Mouse (Mus musculus): ENCODE measurements around the gene Proser3. TPM values are rescaled to one million over a fixed set of nuclear protein-coding genes. Genes with fewer than 3 reads are reported as not detected.

The Proser3 gene
- polyA plus RNA-seq, 1 experiment from 2014 or later = 12.6 TPM

GRCm38 (mm10) chr7:30563906-30564280, 11.8 kb upstream of the Proser3 start:
- ATAC-seq (ENCODE audit: insufficient read depth, low FRiP score) = no peak
- Histone ChIP-seq H3K9ac (ENCODE audit: low read length) (peak overlapping the region; percentile 82), H3K36me3 (ENCODE audit: control insufficient read depth, insufficient read depth, low read length) (peaks cover 15% of the 10 kb centered on the region; the same call in 1 of the 2 replicates), H3K4me3 (replicated peaks; ENCODE audit: low read length) (peak overlapping the region; percentile 70), H3K4me1 (ENCODE audit: control insufficient read depth, insufficient read depth, low read length) (peaks cover 7% of the 10 kb centered on the region), H3K27me3 (ENCODE audit: control insufficient read depth, insufficient read depth, low read length) (no peaks in the 10 kb centered on the region), H3K4me2 (ENCODE audit: low read depth, low read length) (peak overlapping the region; percentile 57), H3K9me3 (replicated peaks; ENCODE audit: control insufficient read depth, low read length) (no peaks in the 10 kb centered on the region), H3K27ac (ENCODE audit: low read length) (peak overlapping the region; percentile 97)
- 14% methylated on average over 6 of the region's 6 CpGs for WGBS

- WGBS = under 1% methylated on average over 45 of the region's 45 CpGs
- Histone ChIP-seq H3K27ac (ENCODE audit: low read length) (peak within 1 kb of the TSS; percentile 97), H3K9me3 (replicated peaks; ENCODE audit: control insufficient read depth, low read length) (no peaks in the 10 kb centered on the region), H3K4me2 (ENCODE audit: low read depth, low read length) (peak within 1 kb of the TSS; percentile 68), H3K36me3 (ENCODE audit: control insufficient read depth, insufficient read depth, low read length) (peaks cover 12% of the 10 kb centered on the region; the same call in 1 of the 2 replicates), H3K27me3 (ENCODE audit: control insufficient read depth, insufficient read depth, low read length) (no peaks in the 10 kb centered on the region), H3K4me3 (replicated peaks; ENCODE audit: low read length) (peak within 1 kb of the TSS; percentile 70), H3K9ac (ENCODE audit: low read length) (peak within 1 kb of the TSS; percentile 82), H3K4me1 (ENCODE audit: control insufficient read depth, insufficient read depth, low read length) (peaks cover 13% of the 10 kb centered on the region)
- ATAC-seq (ENCODE audit: insufficient read depth, low FRiP score) = peak; percentile 88
These were observed 11.2 kb upstream of the Proser3 start, which contains the start of the genes U2af1l4, Gm49396 and Psenen for GRCm38 (mm10) chr7:30563117-30563905. U2af1l4 (plus strand) TSS chr7:30563301. Gm49396 (plus strand) TSS chr7:30563344. Psenen (minus strand) TSS chr7:30563627.

GRCm38 (mm10) chr7:30562526-30563116, 10.5 kb upstream of the Proser3 start:
- Histone ChIP-seq H3K27ac (ENCODE audit: low read length) (peak overlapping the region; percentile 97), H3K9me3 (replicated peaks; ENCODE audit: control insufficient read depth, low read length) (no peaks in the 10 kb centered on the region)

GRCm38 (mm10) chr7:30560296-30560695, 8.2 kb upstream of the Proser3 start:
- no peak overlapping the region for H3K9ac ChIP-seq (ENCODE audit: low read length)
- H3K27ac ChIP-seq (ENCODE audit: low read length) = no peak overlapping the region; the same call in 1 of the 2 replicates
- 67% methylated on average over 2 of the region's 2 CpGs for WGBS
- no peaks in the 10 kb centered on the region for H3K27me3 ChIP-seq (ENCODE audit: control insufficient read depth, insufficient read depth, low read length)
- peaks cover 17% of the 10 kb centered on the region for H3K4me1 ChIP-seq (ENCODE audit: control insufficient read depth, insufficient read depth, low read length)
- H3K4me2 ChIP-seq (ENCODE audit: low read depth, low read length) = peak overlapping the region; percentile 97; the same call in 1 of the 2 replicates
- no peak overlapping the region for H3K4me3 ChIP-seq (replicated peaks; ENCODE audit: low read length)
- peaks cover 8% of the 10 kb centered on the region; the same call in 1 of the 2 replicates for H3K36me3 ChIP-seq (ENCODE audit: control insufficient read depth, insufficient read depth, low read length)
- H3K9me3 ChIP-seq (replicated peaks; ENCODE audit: control insufficient read depth, low read length) = no peaks in the 10 kb centered on the region
- ATAC-seq (ENCODE audit: insufficient read depth, low FRiP score) = no peak

More at GRCm38 (mm10) chr7:30562526-30563116, 10.5 kb upstream of the Proser3 start:
- H3K27me3 ChIP-seq (ENCODE audit: control insufficient read depth, insufficient read depth, low read length) = no peaks in the 10 kb centered on the region
- H3K4me1 ChIP-seq (ENCODE audit: control insufficient read depth, insufficient read depth, low read length) = peaks cover 17% of the 10 kb centered on the region
- H3K4me2 ChIP-seq (ENCODE audit: low read depth, low read length) = peak overlapping the region; percentile 68
- peak overlapping the region; percentile 70 for H3K4me3 ChIP-seq (replicated peaks; ENCODE audit: low read length)
- under 1% methylated on average over 27 of the region's 27 CpGs for WGBS
- peaks cover 9% of the 10 kb centered on the region; the same call in 1 of the 2 replicates for H3K36me3 ChIP-seq (ENCODE audit: control insufficient read depth, insufficient read depth, low read length)
- H3K9ac ChIP-seq (ENCODE audit: low read length) = peak overlapping the region; percentile 78
- ATAC-seq (ENCODE audit: insufficient read depth, low FRiP score) = no peak

GRCm38 (mm10) chr7:30559443-30559954, 7.4 kb upstream of the Proser3 start, which contains the start of gene Lin37:
Lin37 (minus strand) TSS chr7:30559838.
- H3K4me2 ChIP-seq (ENCODE audit: low read depth, low read length) = peak within 1 kb of the TSS; percentile 97
- H3K4me3 ChIP-seq (replicated peaks; ENCODE audit: low read length) = peak within 1 kb of the TSS; percentile 60
- peaks cover 8% of the 10 kb centered on the region; the same call in 1 of the 2 replicates for H3K36me3 ChIP-seq (ENCODE audit: control insufficient read depth, insufficient read depth, low read length)
- peak; percentile 88 for ATAC-seq (ENCODE audit: insufficient read depth, low FRiP score)
- WGBS = under 1% methylated on average over 20 of the region's 20 CpGs
- no peaks in the 10 kb centered on the region for H3K9me3 ChIP-seq (replicated peaks; ENCODE audit: control insufficient read depth, low read length)
- no peaks in the 10 kb centered on the region for H3K27me3 ChIP-seq (ENCODE audit: control insufficient read depth, insufficient read depth, low read length)
- peak within 1 kb of the TSS; percentile 74 for H3K9ac ChIP-seq (ENCODE audit: low read length)
- peaks cover 17% of the 10 kb centered on the region for H3K4me1 ChIP-seq (ENCODE audit: control insufficient read depth, insufficient read depth, low read length)
- peak within 1 kb of the TSS; percentile 79 for H3K27ac ChIP-seq (ENCODE audit: low read length)

- H3K9me3 ChIP-seq (replicated peaks; ENCODE audit: control insufficient read depth, low read length) = no peaks in the 10 kb centered on the region
- peaks cover 8% of the 10 kb centered on the region; the same call in 1 of the 2 replicates for H3K36me3 ChIP-seq (ENCODE audit: control insufficient read depth, insufficient read depth, low read length)
- ATAC-seq (ENCODE audit: insufficient read depth, low FRiP score) = no peak
- H3K4me1 ChIP-seq (ENCODE audit: control insufficient read depth, insufficient read depth, low read length) = peaks cover 15% of the 10 kb centered on the region
- H3K4me2 ChIP-seq (ENCODE audit: low read depth, low read length) = peak overlapping the region; percentile 97
- H3K9ac ChIP-seq (ENCODE audit: low read length) = peak overlapping the region; percentile 74
- peak overlapping the region; percentile 60 for H3K4me3 ChIP-seq (replicated peaks; ENCODE audit: low read length)
- no peaks in the 10 kb centered on the region for H3K27me3 ChIP-seq (ENCODE audit: control insufficient read depth, insufficient read depth, low read length)
- 9% methylated on average over 12 of the region's 12 CpGs for WGBS
- peak overlapping the region; percentile 79 for H3K27ac ChIP-seq (ENCODE audit: low read length)
These were observed 6.8 kb upstream of the Proser3 start for GRCm38 (mm10) chr7:30558656-30559442.

GRCm38 (mm10) chr7:30557901-30558514, 5.9 kb upstream of the Proser3 start:
- H3K27ac ChIP-seq (ENCODE audit: low read length) = peak overlapping the region; percentile 60
- peak overlapping the region; percentile 74 for H3K9ac ChIP-seq (ENCODE audit: low read length)
- WGBS = 83% methylated on average over 13 of the region's 13 CpGs
- no peaks in the 10 kb centered on the region for H3K9me3 ChIP-seq (replicated peaks; ENCODE audit: control insufficient read depth, low read length)
- peak overlapping the region; percentile 97 for H3K4me2 ChIP-seq (ENCODE audit: low read depth, low read length)
- no peak for ATAC-seq (ENCODE audit: insufficient read depth, low FRiP score)
- peak overlapping the region; percentile 60 for H3K4me3 ChIP-seq (replicated peaks; ENCODE audit: low read length)
- peaks cover 8% of the 10 kb centered on the region; the same call in 1 of the 2 replicates for H3K36me3 ChIP-seq (ENCODE audit: control insufficient read depth, insufficient read depth, low read length)
- peaks cover 23% of the 10 kb centered on the region for H3K4me1 ChIP-seq (ENCODE audit: control insufficient read depth, insufficient read depth, low read length)
- H3K27me3 ChIP-seq (ENCODE audit: control insufficient read depth, insufficient read depth, low read length) = no peaks in the 10 kb centered on the region

- Histone ChIP-seq H3K27me3 (ENCODE audit: control insufficient read depth, insufficient read depth, low read length) (no peaks in the 10 kb centered on the region), H3K4me3 (replicated peaks; ENCODE audit: low read length) (no peak overlapping the region), H3K9me3 (replicated peaks; ENCODE audit: control insufficient read depth, low read length) (no peaks in the 10 kb centered on the region), H3K4me1 (ENCODE audit: control insufficient read depth, insufficient read depth, low read length) (peaks cover 24% of the 10 kb centered on the region), H3K36me3 (ENCODE audit: control insufficient read depth, insufficient read depth, low read length) (peaks cover 8% of the 10 kb centered on the region; the same call in 1 of the 2 replicates), H3K27ac (ENCODE audit: low read length) (no peak overlapping the region), H3K9ac (ENCODE audit: low read length) (no peak overlapping the region), H3K4me2 (ENCODE audit: low read depth, low read length) (0 out of 2 replicates have a peak overlapping the region, but pooled peaks have one; percentile 97)
- WGBS = 93% methylated on average over 18 of the region's 18 CpGs
- no peak for ATAC-seq (ENCODE audit: insufficient read depth, low FRiP score)
These were observed 4.9 kb upstream of the Proser3 start for GRCm38 (mm10) chr7:30556894-30557536.
